Mouse (Mus musculus): ENCODE data around the gene Mllt10.

The Mllt10 gene

GRCm38 (mm10) chr2:18094319-18094718 lies 39.3 kb downstream of the Mllt10 start:
- DNase-seq: no peak

GRCm38 (mm10) chr2:18095804-18096203 lies 40.8 kb downstream of the Mllt10 start:
- no peak for DNase-seq

DNA sequence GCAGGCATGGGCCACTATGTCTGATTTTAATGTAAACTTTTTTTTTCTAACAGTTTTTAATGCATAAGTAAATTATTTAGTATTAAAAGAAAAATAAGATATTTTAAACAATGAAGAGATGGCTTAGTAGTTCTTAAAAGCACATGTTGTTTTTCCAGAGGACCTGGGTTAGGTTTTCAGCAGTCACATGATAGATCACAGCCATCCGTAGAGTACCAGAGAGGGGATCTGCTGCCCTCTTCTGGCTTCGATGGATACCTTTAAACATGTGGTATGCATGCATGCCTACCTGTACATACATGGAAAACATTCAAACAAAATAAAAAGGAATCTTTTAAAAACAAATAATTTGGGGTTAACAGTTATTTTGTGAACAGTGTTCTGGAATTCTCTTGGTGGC lies 45.9 kb downstream of the Mllt10 start:
- DNase-seq: no peak

GRCm38 (mm10) chr2:18107561-18107960 lies 52.5 kb downstream of the Mllt10 start:
- DNase-seq: no peak

DNA sequence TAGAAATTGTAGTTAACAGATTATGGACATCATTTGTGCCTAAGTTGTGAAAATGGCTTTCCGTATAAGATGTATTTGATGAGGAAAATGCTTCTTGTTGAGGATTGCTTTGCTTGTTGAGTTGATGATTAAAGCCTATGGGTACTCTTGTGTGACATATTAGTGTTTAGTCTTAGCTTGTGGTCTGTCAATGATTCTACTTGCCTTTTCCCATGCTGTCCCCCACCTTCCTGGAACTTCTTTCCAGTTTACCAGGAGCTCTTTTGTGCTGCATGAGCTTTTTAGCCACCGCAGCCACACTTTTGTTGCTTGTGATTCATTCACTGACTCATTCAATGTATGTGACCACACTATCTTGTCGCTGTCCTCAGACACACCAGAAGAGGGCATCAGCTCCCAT lies 53.2 kb downstream of the Mllt10 start:
- DNase-seq: peak; percentile 15

GRCm38 (mm10) chr2:18111411-18111810 lies 56.4 kb downstream of the Mllt10 start:
- peak; percentile 28 for DNase-seq

DNA sequence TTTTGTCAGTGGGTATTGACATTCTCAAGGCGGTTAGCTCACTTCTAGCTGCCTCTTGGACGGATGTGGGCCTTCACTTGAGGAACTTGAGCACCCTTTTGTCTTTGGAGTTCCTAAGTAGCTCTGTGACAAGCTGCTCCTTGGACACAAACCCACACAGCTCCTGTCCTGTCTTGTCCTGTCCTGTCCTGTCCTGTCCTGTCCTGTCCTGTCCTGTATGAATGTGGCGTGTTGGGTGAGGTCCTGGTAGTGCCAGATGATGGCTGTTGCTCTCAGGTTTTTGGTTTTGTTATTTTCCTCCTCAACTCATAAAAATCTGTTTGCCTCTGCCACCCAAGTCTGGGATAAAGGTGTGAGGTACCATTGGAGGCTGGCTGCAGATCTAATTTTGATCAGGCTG lies 61.4 kb downstream of the Mllt10 start:
- DNase-seq: no peak

GRCm38 (mm10) chr2:18138131-18138530 lies 83.1 kb downstream of the Mllt10 start:
- DNase-seq: no peak

- no peak for DNase-seq
These were observed 84.6 kb downstream of the Mllt10 start for GRCm38 (mm10) chr2:18139646-18140045.

DNA sequence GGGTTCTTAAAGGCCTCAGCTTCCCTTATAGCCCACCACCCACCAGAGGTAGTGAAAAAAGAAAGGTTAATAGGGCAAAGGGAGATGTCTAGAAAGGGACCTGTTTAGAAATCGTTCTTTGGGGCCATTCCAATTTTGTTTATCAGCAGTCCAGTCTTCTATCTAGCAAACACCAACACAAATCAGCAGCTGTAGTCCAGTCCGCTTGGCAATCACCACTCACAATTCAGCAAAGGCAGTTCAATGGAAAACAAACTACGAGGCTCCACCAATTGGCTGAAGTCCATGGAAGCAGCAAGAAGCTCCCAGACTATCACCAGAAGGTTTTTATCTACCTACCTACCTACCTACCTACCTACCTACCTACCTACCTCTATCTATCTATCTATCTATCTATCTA lies 101.1 kb downstream of the Mllt10 start:
- no peak for DNase-seq

- no peak for DNase-seq
These were observed 104.4 kb downstream of the Mllt10 start for GRCm38 (mm10) chr2:18159426-18159825.

DNA sequence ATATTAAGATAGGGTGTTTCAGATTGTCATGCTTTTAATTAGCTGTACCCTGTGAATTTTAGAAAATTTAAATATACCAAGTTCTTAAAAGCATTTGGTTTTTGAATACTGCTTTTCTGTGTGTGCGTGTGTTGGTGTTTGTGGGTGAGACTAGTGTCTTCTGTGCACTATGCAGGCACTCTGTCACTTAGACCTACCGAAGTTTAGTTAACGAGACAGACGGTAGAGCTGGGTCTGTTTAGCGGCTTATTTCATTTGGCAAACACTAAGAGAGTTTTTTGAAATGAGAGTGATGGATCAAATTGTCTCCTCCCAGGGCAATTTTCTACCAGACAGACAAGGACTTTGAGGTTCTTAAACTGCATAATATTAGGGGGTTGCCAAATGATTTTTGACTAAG lies 106.0 kb downstream of the Mllt10 start:
- DNase-seq: no peak

GRCm38 (mm10) chr2:18165511-18165910 lies 110.5 kb downstream of the Mllt10 start:
- no peak for DNase-seq

GRCm38 (mm10) chr2:18169174-18169948 lies 114.3 kb downstream of the Mllt10 start:
- DNase-seq: no peak

DNA sequence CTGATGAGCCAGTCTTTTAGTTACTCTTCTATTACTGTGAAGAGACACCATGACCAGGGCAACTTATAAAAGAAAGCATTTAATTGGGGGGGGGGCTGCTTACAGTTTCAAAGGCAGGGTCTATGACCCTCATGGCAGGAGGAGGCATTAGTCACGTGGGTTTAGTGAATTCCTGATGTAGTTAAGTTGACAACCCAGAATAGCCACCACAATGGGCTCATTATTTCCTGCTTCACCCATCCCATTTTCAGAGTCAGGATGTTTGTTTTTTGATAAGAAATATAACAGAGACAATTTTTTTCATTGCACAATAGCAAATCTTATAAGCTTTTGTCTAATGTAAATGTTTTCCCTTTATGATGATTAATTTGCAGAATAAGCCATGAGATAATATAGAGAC lies 120.2 kb downstream of the Mllt10 start:
- no peak for DNase-seq

DNA sequence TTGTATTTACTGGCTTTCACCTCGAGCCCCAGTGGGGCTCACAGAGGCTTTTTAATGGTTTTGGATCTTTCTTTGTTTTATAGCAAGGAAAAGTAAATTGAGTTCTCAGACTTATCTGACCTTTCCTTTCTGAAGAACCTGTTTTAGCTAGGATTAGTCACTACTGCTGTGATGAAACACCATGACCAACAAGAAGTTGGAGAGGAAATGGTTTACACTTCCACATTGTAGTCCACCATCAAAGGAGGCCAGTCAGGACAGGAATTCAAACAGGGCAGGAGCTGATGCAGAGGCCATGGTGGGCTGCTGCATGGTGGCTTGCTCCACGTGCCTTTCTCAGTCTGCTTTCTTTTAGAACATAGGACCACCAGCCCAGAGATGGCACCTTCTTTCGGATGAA lies 121.2 kb downstream of the Mllt10 start:
- DNase-seq: no peak

DNA sequence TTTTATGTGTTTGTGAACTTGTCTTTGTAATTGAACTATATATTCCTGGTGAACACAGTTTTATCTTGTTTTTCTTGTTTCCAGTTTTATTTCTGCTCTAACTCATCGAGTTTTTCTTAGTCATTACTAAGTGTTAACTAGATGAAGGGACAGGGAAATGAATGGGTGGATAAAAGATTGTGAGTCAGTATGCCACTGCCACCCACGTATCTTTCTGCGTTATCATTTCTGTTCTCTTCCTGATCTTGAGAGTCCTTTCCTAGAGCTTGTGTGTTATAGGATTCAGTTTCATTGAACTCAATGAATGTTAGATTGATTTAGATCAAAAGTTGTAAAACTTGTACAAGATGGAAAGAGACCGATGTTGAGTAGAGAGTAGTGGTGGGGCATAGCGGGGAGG lies 125.3 kb downstream of the Mllt10 start:
- no peak for DNase-seq

DNA sequence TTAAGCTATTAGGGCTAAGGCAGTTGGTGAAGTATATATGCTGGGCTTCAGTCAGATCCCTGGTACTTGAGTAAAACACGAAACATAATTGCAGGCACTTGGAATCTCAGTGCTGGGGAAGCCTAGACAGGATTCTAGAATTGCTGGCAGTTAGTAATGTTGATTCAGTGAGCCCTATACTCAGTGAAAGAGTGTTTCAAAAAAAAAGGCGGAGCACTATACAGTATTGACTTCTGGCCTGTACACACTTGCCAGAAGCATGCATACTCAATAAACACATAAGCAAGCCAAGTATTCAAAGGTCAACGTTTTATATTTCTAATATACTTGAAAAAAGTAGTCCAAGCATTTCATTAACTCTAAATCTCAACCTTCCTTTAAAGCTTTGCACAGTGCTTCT lies 126.6 kb downstream of the Mllt10 start:
- DNase-seq: no peak

DNA sequence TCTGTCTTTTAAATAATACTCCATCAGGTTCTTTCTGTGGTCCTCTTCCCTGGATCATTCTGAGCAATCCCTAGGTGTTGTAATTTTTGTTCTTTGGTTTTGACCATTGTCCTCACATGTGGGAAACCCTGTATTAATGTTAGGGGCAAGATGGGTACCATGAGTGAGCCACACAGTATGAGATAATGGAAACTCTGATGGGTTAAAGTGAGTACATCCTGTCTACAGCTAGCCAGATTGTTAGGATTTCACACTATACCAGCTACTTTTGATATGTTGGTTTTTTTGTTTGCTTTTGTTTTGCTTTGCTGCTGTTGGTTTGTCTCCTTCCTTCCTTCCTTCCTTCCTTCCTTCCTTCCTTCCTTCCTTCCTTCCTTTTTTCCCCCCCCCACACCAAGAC lies 128.0 kb downstream of the Mllt10 start:
- DNase-seq: no peak

DNA sequence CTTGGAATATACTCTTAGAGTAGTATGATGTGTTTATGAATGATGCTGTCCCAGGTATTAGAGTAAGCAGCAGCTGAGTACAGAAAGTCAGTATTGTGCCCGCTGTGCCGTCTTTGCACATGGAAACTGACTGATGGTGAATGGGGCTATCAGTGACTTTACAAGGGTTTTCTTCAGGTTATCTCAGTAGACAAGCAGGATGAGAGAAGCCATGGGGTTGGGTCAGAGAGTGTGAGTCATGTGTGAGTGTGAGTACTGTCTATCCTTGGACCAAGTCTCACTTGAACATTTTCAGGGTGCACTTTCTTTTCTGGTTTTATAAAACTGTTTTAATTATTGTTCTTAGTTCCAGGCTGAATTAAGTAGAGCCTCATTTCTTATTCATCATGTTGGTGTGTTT lies 133.3 kb downstream of the Mllt10 start:
- DNase-seq: no peak

DNA sequence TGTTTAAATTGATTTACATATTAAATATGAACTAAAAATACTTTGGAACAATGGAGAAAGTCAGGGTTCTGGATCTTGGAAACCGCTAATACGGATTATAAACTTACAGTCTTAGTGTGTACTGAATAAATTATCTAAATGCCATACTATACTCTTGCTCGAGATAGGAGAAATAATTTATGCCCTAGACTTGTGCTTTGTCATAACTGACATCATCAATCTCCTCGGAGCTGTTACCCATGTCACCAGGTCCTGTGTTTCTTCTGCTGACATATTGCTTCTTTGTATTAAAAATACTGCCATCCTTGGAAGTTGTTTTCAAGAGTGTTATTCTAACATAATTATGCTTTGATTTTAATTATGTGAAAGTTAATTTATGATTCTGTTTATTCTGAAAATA lies 140.2 kb downstream of the Mllt10 start:
- no peak for DNase-seq

- DNase-seq: peak; percentile 74
These were observed 140.8 kb downstream of the Mllt10 start for GRCm38 (mm10) chr2:18195691-18196396.

DNA sequence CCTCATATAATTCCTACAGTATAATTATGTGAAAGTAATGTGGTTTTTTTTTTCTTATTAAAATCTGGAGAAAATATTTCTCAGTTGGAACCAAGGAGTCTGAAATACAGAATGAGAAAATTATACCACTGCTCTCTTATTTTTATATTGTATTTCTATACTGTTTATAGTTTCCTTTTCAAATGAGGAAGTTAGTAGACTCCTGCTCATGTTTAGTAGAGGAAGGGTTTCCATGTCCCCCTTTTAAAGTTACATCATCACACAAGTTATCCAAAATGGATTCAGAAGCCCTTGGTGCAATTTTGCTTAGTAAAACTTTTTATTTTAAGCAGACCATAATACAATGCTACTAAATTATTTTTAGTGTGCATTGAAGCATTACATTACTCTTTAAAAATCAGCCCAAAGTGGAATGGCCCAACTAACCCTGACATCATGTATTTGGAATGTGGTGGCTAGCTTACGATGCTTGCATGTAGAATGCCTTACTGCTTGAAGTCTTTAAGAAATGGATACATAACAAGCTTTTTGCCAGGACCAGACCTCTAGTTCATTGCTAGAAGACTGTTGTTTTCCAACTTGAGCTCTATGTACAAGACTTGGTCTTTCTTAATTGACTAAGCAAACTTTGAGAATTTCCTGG lies 146.9 kb downstream of the Mllt10 start:
- no peak for DNase-seq

- DNase-seq: no peak
These were observed 147.9 kb downstream of the Mllt10 start for GRCm38 (mm10) chr2:18202923-18203322.

Data from kidney, postnatal 10 days (tissue).